Mouse (Mus musculus) ES-E14 (cell line): ENCODE data around the gene Pde6d.

ENCODE experiments used
- CHD2 ChIP-seq: IDR thresholded peaks from 2 replicates; pipeline ENCODE4 v1.6.1; 2014; ENCODE audit warnings: mild to moderate bottlenecking, low read depth, low read length, inconsistent platforms
- ZC3H11A ChIP-seq: IDR thresholded peaks from 2 replicates; pipeline ENCODE4 v1.6.1; 2012; ENCODE audit warnings: low read depth, mild to moderate bottlenecking, inconsistent platforms, low read length, borderline replicate concordance
- ZNF384 ChIP-seq: IDR thresholded peaks from 2 replicates; pipeline ENCODE4 v1.6.1; 2012; ENCODE audit warnings: low read depth, low read length, inconsistent platforms

DNA sequence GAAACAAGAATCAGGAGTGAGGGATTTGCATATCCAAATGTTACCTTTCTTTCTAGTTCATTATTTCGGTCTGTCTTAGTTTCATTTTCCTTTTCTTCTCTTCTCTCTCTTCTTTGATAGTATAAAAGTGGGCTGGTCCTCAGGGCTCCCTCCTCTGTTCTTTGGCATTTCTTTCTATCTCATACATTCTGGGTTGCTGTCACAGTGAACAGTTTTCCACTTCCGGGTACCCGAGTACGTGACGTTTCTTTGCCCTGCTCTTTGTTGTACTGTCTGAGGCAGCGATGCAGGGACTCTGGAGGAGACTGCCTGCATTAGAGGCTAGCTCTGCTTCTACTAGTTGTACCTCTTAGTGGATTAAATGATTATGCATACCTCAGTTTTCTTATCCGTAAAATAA, 12.1 kb upstream of the Pde6d start:
- no peak for TF ChIP-seq CHD2
- TF ChIP-seq ZC3H11A = no peak
- no peak for TF ChIP-seq ZNF384
